Mouse (Mus musculus) hindbrain, embryonic 14.5 days (tissue): Measurements from ENCODE around the gene Fbxo21. TPM values are rescaled to one million over a fixed set of nuclear protein-coding genes. Genes with fewer than 3 reads are reported as not detected.

Source experiments
- ATAC-seq: fragments of 200-750 bp; cut with Nextera tagmentation; 2 replicates; pipeline ENCODE4 v1.8.0; 2017; ENCODE audit warnings: moderate number of reproducible peaks, mild to moderate bottlenecking, moderate TSS enrichment, moderate library complexity; ENCODE audit not compliant: low FRiP score
- DNase-seq: peaks from one replicate; pipeline ENCODE4 v3.0.0-alpha.2; 2015; ENCODE audit warnings: low spot score
- H3K27ac ChIP-seq: fragments of 300-500 bp; sonication (generic); 2 replicates; pipeline ENCODE4 v1.5.1; 2014; ENCODE audit warnings: mild to moderate bottlenecking, moderate library complexity
- H3K27me3 ChIP-seq: fragments of 300-500 bp; sonication (generic); 2 replicates; pipeline ENCODE4 v1.6.1; 2014; ENCODE audit warnings: mild to moderate bottlenecking, low read length, mixed read lengths; ENCODE audit not compliant: control insufficient read depth, insufficient read depth
- H3K36me3 ChIP-seq: fragments of 300-500 bp; sonication (generic); replicated peaks from 2 replicates; pipeline ENCODE4 v1.6.1; 2014; ENCODE audit not compliant: control insufficient read depth, insufficient read depth
- H3K4me1 ChIP-seq: fragments of 300-500 bp; sonication (generic); replicated peaks from 2 replicates; pipeline ENCODE4 v1.6.1; 2014; ENCODE audit warnings: antibody characterized with exemption, low read length, mixed read lengths; ENCODE audit not compliant: control insufficient read depth, insufficient read depth
- H3K4me2 ChIP-seq: fragments of 300-500 bp; sonication (generic); replicated peaks from 2 replicates; pipeline ENCODE4 v1.6.1; 2014; ENCODE audit warnings: mild to moderate bottlenecking, moderate library complexity
- H3K4me3 ChIP-seq: fragments of 300-500 bp; sonication (generic); replicated peaks from 2 replicates; pipeline ENCODE4 v1.5.1; 2014; ENCODE audit warnings: mild to moderate bottlenecking, low read length
- H3K9ac ChIP-seq: fragments of 300-500 bp; sonication (generic); 2 replicates; pipeline ENCODE4 v1.6.1; 2014
- H3K9me3 ChIP-seq: fragments of 300-500 bp; sonication (generic); 2 replicates; pipeline ENCODE4 v1.6.1; 2016; ENCODE audit warnings: low read length; ENCODE audit not compliant: control insufficient read depth
- WGBS: fragments of 180-500 bp; shearing (Covaris S2); extraction: QIAGEN DNeasy Blood & Tissue Kit; methylation state at CpG from one replicate; pipeline ENCODE4 v1.1.7; 2014; 5-methylcytosine and 5-hydroxymethylcytosine counted together
- polyA plus RNA-seq: library from polyadenylated mRNA; unstranded; fragments of >200 nt; fragmentation: Nextera tagmentation; extraction: Ambion mirVana; gene quantifications from 2 replicates; pipeline ENCODE4 v1.2.1, GENCODE M21; 2014

Gene Fbxo21
- polyA plus RNA-seq, 1 experiment from 2014 or later: 142 TPM

- Histone ChIP-seq H3K27me3 (no peaks in the 10 kb centered on the region), H3K27ac (peak overlapping the region; percentile 90; the same call in 1 of the 2 replicates), H3K4me3 (peak overlapping the region; percentile 90), H3K9me3 (no peaks in the 10 kb centered on the region), H3K4me1 (peaks cover 18% of the 10 kb centered on the region), H3K36me3 (peaks cover 22% of the 10 kb centered on the region), H3K9ac (peak overlapping the region; percentile 96), H3K4me2 (peak overlapping the region; percentile 67)
- ATAC-seq: peak; percentile 14; the same call in 1 of the 2 replicates
- DNase-seq: no peak
- WGBS: 23% methylated on average over 19 of the region's 19 CpGs
Observed at GRCm38 (mm10) chr5:117976263-117976656, 270 bp upstream of the Fbxo21 start.

GRCm38 (mm10) chr5:117977501-117978158, 1.1 kb downstream of the Fbxo21 start:
- peak overlapping the region; percentile 67 for H3K4me2 ChIP-seq
- H3K9me3 ChIP-seq: no peaks in the 10 kb centered on the region
- WGBS: 4% methylated on average over 30 of the region's 30 CpGs
- peak overlapping the region; percentile 90 for H3K4me3 ChIP-seq
- peak overlapping the region; percentile 96 for H3K9ac ChIP-seq
- peaks cover 35% of the 10 kb centered on the region for H3K36me3 ChIP-seq
- ATAC-seq (no peak), DNase-seq (peak; percentile 50)
- H3K27me3 ChIP-seq: no peaks in the 10 kb centered on the region
- peak overlapping the region; percentile 90 for H3K27ac ChIP-seq
- H3K4me1 ChIP-seq: peaks cover 18% of the 10 kb centered on the region

- Histone ChIP-seq H3K4me3 (peak overlapping the region; percentile 90), H3K4me1 (peaks cover 18% of the 10 kb centered on the region), H3K9ac (peak overlapping the region; percentile 96), H3K27me3 (no peaks in the 10 kb centered on the region), H3K4me2 (peak overlapping the region; percentile 67), H3K9me3 (no peaks in the 10 kb centered on the region), H3K27ac (peak overlapping the region; percentile 90), H3K36me3 (peaks cover 41% of the 10 kb centered on the region)
- WGBS: 35% methylated on average over 17 of the region's 17 CpGs
- ATAC-seq (no peak), DNase-seq (no peak)
Observed at GRCm38 (mm10) chr5:117978159-117978697, 1.7 kb downstream of the Fbxo21 start.

GRCm38 (mm10) chr5:117979082-117979481, 2.6 kb downstream of the Fbxo21 start:
- 52% methylated on average over 5 of the region's 5 CpGs for WGBS
- ATAC-seq (no peak), DNase-seq (no peak)
- Histone ChIP-seq H3K4me1 (peaks cover 18% of the 10 kb centered on the region), H3K27ac (no peak overlapping the region), H3K36me3 (peaks cover 50% of the 10 kb centered on the region), H3K4me2 (peak overlapping the region; percentile 67), H3K4me3 (no peak overlapping the region), H3K9ac (peak overlapping the region; percentile 24; the same call in 1 of the 2 replicates), H3K9me3 (no peaks in the 10 kb centered on the region), H3K27me3 (no peaks in the 10 kb centered on the region)

- ATAC-seq (no peak), DNase-seq (no peak)
- H3K4me2 ChIP-seq: no peak overlapping the region
- H3K27ac ChIP-seq: no peak overlapping the region
- no peaks in the 10 kb centered on the region for H3K27me3 ChIP-seq
- H3K36me3 ChIP-seq: peaks cover 65% of the 10 kb centered on the region
- no peak overlapping the region for H3K4me3 ChIP-seq
- H3K9ac ChIP-seq: no peak overlapping the region
- H3K9me3 ChIP-seq: no peaks in the 10 kb centered on the region
- WGBS: 95% methylated on average over 8 of the region's 8 CpGs
- H3K4me1 ChIP-seq: peaks cover 18% of the 10 kb centered on the region
Observed at GRCm38 (mm10) chr5:117980921-117981320, 4.4 kb downstream of the Fbxo21 start.

- H3K36me3 ChIP-seq: peaks cover 76% of the 10 kb centered on the region
- no peak for DNase-seq
- 86% methylated on average over 5 of the region's 5 CpGs for WGBS
- H3K27me3 ChIP-seq: no peaks in the 10 kb centered on the region
- no peaks in the 10 kb centered on the region for H3K9me3 ChIP-seq
- no peak overlapping the region for H3K4me2 ChIP-seq
- no peak overlapping the region for H3K27ac ChIP-seq
- H3K4me1 ChIP-seq: peaks cover 18% of the 10 kb centered on the region
- ATAC-seq: no peak
- no peak overlapping the region for H3K4me3 ChIP-seq
- no peak overlapping the region for H3K9ac ChIP-seq
Observed at GRCm38 (mm10) chr5:117981943-117982342, 5.4 kb downstream of the Fbxo21 start.

- H3K36me3 ChIP-seq: peaks cover 97% of the 10 kb centered on the region
- no peak for ATAC-seq
- H3K27ac ChIP-seq: no peak overlapping the region
- no peak for DNase-seq
- 60% methylated on average over 4 of the region's 4 CpGs for WGBS
- H3K9me3 ChIP-seq: no peaks in the 10 kb centered on the region
- no peaks in the 10 kb centered on the region for H3K27me3 ChIP-seq
- H3K9ac ChIP-seq: no peak overlapping the region
- H3K4me3 ChIP-seq: no peak overlapping the region
- H3K4me2 ChIP-seq: no peak overlapping the region
- H3K4me1 ChIP-seq: no peaks in the 10 kb centered on the region
Observed at GRCm38 (mm10) chr5:117986327-117986726, 9.8 kb downstream of the Fbxo21 start.

GRCm38 (mm10) chr5:117987891-117988290, 11.4 kb downstream of the Fbxo21 start:
- Histone ChIP-seq H3K9ac (no peak overlapping the region), H3K4me3 (no peak overlapping the region), H3K27me3 (no peaks in the 10 kb centered on the region), H3K36me3 (peaks cover 97% of the 10 kb centered on the region), H3K9me3 (no peaks in the 10 kb centered on the region), H3K4me1 (no peaks in the 10 kb centered on the region), H3K27ac (no peak overlapping the region), H3K4me2 (no peak overlapping the region)
- DNase-seq: no peak
- ATAC-seq: no peak
- WGBS: 85% methylated on average over 3 of the region's 3 CpGs

- H3K4me3 ChIP-seq: no peak overlapping the region
- ATAC-seq (no peak), DNase-seq (no peak)
- H3K9me3 ChIP-seq: no peaks in the 10 kb centered on the region
- H3K9ac ChIP-seq: no peak overlapping the region
- 75% methylated on average over 9 of the region's 9 CpGs for WGBS
- no peak overlapping the region for H3K4me2 ChIP-seq
- H3K27ac ChIP-seq: no peak overlapping the region
- no peaks in the 10 kb centered on the region for H3K4me1 ChIP-seq
- no peaks in the 10 kb centered on the region for H3K27me3 ChIP-seq
- H3K36me3 ChIP-seq: peaks cover 95% of the 10 kb centered on the region
Observed at GRCm38 (mm10) chr5:117988367-117988766, 11.8 kb downstream of the Fbxo21 start.
